Mouse (Mus musculus): Measurements from ENCODE around the gene Ttll7.

GRCm38 (mm10) chr3:146848112-146848511 lies 4.1 kb upstream of the Ttll7 start:
- TF ChIP-seq FLI1 (IDR thresholded peaks at IDR 0.05; ENCODE audit: low read length) (no peak), GATA1 (IDR thresholded peaks at IDR 0.05; ENCODE audit: borderline replicate concordance, low read length) (no peak)
